Comparison of ENCODE assay signal across 8 mouse cellular contexts in genomic region chr10:43175156-43175601, GRCm38 (mm10). TPM values are rescaled to one million over a fixed set of nuclear protein-coding genes. Genes with fewer than 3 reads are reported as not detected.
A peak's percentile ranks its signal among the peaks of the same experiment; 100 is the strongest.
DNase-seq lines count a peak whose midpoint lies in the region; ATAC-seq lines count a peak whose summit lies in the region.

No protein-coding gene starts in this region.

- under 1% methylated on average over 18 of the region's 18 CpGs for whole genome bisulfite sequencing in forebrain, embryonic 10.5 days
- WGBS in intestine, embryonic 16.5 days, result 1% methylated on average over 18 of the region's 18 CpGs
- WGBS in neural tube, embryonic 12.5 days, result under 1% methylated on average over 18 of the region's 18 CpGs

- peak; percentile 13 to 36 for DNase-seq in kidney, postnatal 4 days
- DNase-seq in kidney, adult 18-20 months, result no peak
- DNase-seq in adrenal gland, postnatal 36 days, result peak; percentile 29 to 31
- no peak for DNase-seq in forebrain, embryonic 10.5 days (ENCODE audit: extremely low spot score, low spot score)
- no peak for DNase-seq in thymus, postnatal 36 days

- ATAC-seq in intestine, embryonic 16.5 days, result 0 out of 2 replicates have a peak, but pooled peaks have one; percentile 9
- peak; percentile 42 for ATAC-seq in neural tube, embryonic 12.5 days (ENCODE audit: low FRiP score, low read depth)
- ATAC-seq in erythroid progenitor cell, adult 5-6 weeks (replicated peaks; ENCODE audit: low FRiP score, poor library complexity, severe bottlenecking), result no peak

- peaks cover 52% of the 10 kb centered on the region for H3K4me1 ChIP-seq in forebrain, embryonic 10.5 days
- peaks cover 8% of the 10 kb centered on the region for H3K4me1 ChIP-seq in intestine, embryonic 16.5 days (ENCODE audit: control insufficient read depth, insufficient read depth, low read length)
- peaks cover 27% of the 10 kb centered on the region; the same call in 1 of the 2 replicates for H3K4me1 ChIP-seq in neural tube, embryonic 12.5 days

- H3K27me3 ChIP-seq in forebrain, embryonic 10.5 days (ENCODE audit: poor library complexity, severe bottlenecking), result peaks cover 87% of the 10 kb centered on the region
- peaks cover 29% of the 10 kb centered on the region for H3K27me3 ChIP-seq in intestine, embryonic 16.5 days (replicated peaks; ENCODE audit: control insufficient read depth, insufficient read depth, low read length)
- H3K27me3 ChIP-seq in neural tube, embryonic 12.5 days (replicated peaks), result peaks cover 15% of the 10 kb centered on the region; the same call in 1 of the 2 replicates

- H3K4me2 ChIP-seq in intestine, embryonic 16.5 days (ENCODE audit: low read depth, low read length), result peak overlapping the region; percentile 96
- H3K4me2 ChIP-seq in neural tube, embryonic 12.5 days (replicated peaks), result peak overlapping the region; percentile 90

- peak overlapping the region; percentile 93 for H3K27ac ChIP-seq in forebrain, embryonic 10.5 days
- no peak overlapping the region for H3K27ac ChIP-seq in intestine, embryonic 16.5 days (ENCODE audit: low read length)
- H3K27ac ChIP-seq in neural tube, embryonic 12.5 days, result peak overlapping the region; percentile 86

- no peaks in the 10 kb centered on the region for H3K36me3 ChIP-seq in forebrain, embryonic 10.5 days (replicated peaks)
- no peaks in the 10 kb centered on the region for H3K36me3 ChIP-seq in intestine, embryonic 16.5 days (ENCODE audit: control insufficient read depth, insufficient read depth, low read length)
- H3K36me3 ChIP-seq in neural tube, embryonic 12.5 days, result no peaks in the 10 kb centered on the region

- peak overlapping the region; percentile 94 for H3K4me3 ChIP-seq in forebrain, embryonic 10.5 days
- H3K4me3 ChIP-seq in intestine, embryonic 16.5 days (ENCODE audit: low read length), result peak overlapping the region; percentile 78
- peak overlapping the region; percentile 85 for H3K4me3 ChIP-seq in neural tube, embryonic 12.5 days

- peak overlapping the region; percentile 73 for H3K9ac ChIP-seq in intestine, embryonic 16.5 days (ENCODE audit: low read depth, low read length)
- H3K9ac ChIP-seq in neural tube, embryonic 12.5 days, result peak overlapping the region; percentile 94

- no peaks in the 10 kb centered on the region for H3K9me3 ChIP-seq in forebrain, embryonic 10.5 days
- H3K9me3 ChIP-seq in intestine, embryonic 16.5 days (ENCODE audit: control insufficient read depth, low read length), result no peaks in the 10 kb centered on the region
- no peaks in the 10 kb centered on the region for H3K9me3 ChIP-seq in neural tube, embryonic 12.5 days

RNA-seq across cellular contexts. Expression of gene 9030612E09Rik, which starts 0.7 kb away (rescaled TPM):
- under 1 TPM; 0.30 to 0.33 TPM for total RNA-seq in adrenal gland, postnatal 36 days (2021)
- polyA plus RNA-seq in forebrain, embryonic 10.5 days (2016; fragmentation: Nextera tagmentation; extraction: Ambion mirVana), result 1.0 and 1.1 TPM in 2 replicates
- polyA plus RNA-seq in intestine, embryonic 16.5 days (2015; fragmentation: Nextera tagmentation; extraction: Ambion mirVana), result 0.23 and 0.24 TPM in 2 replicates
- 1.9 and 2.5 TPM in 2 replicates for polyA plus RNA-seq in neural tube, embryonic 12.5 days (2016; fragmentation: Nextera tagmentation; extraction: Ambion mirVana)
- total RNA-seq in erythroid progenitor cell, adult 5-6 weeks (2015; ENCODE audit: low replicate concordance), result not detected in 2 replicates
- not detected in 2 replicates for total RNA-seq in erythroid progenitor cell, adult 5-6 weeks (2017; ENCODE audit: low replicate concordance)

RNA-seq across cellular contexts. Expression of gene Sobp, which starts 0.8 kb away (rescaled TPM):
- 1 to 10 TPM; 4.6 to 6.2 TPM for total RNA-seq in adrenal gland, postnatal 36 days (2021)
- polyA plus RNA-seq in forebrain, embryonic 10.5 days (2016; fragmentation: Nextera tagmentation; extraction: Ambion mirVana), result 1.8 and 2.0 TPM in 2 replicates
- polyA plus RNA-seq in intestine, embryonic 16.5 days (2015; fragmentation: Nextera tagmentation; extraction: Ambion mirVana), result 0.46 and 0.55 TPM in 2 replicates
- polyA plus RNA-seq in neural tube, embryonic 12.5 days (2016; fragmentation: Nextera tagmentation; extraction: Ambion mirVana), result 6.1 and 7.5 TPM in 2 replicates
- total RNA-seq in erythroid progenitor cell, adult 5-6 weeks (2015; ENCODE audit: low replicate concordance), result not detected in 2 replicates
- total RNA-seq in erythroid progenitor cell, adult 5-6 weeks (2017; ENCODE audit: low replicate concordance), result not detected in 2 replicates

RNA-seq across cellular contexts. Expression of gene Pdss2, which starts 46.1 kb away (rescaled TPM):
- total RNA-seq in adrenal gland, postnatal 36 days (2021), result 10 to 100 TPM; 17.2 to 19.6 TPM
- polyA plus RNA-seq in forebrain, embryonic 10.5 days (2016; fragmentation: Nextera tagmentation; extraction: Ambion mirVana), result 17.1 and 17.2 TPM in 2 replicates
- polyA plus RNA-seq in intestine, embryonic 16.5 days (2015; fragmentation: Nextera tagmentation; extraction: Ambion mirVana), result 14.9 and 16.5 TPM in 2 replicates
- polyA plus RNA-seq in neural tube, embryonic 12.5 days (2016; fragmentation: Nextera tagmentation; extraction: Ambion mirVana), result 13.6 and 13.9 TPM in 2 replicates
- 0.72 TPM in 1 of 2 replicates, not detected in the other for total RNA-seq in erythroid progenitor cell, adult 5-6 weeks (2015; ENCODE audit: low replicate concordance)
- total RNA-seq in erythroid progenitor cell, adult 5-6 weeks (2017; ENCODE audit: low replicate concordance), result 1.7 and 6.1 TPM in 2 replicates

Comparison
In these comparisons a context has a peak if more than half of its experiments do, and no peak if none do; other contexts are left out.
1. DNase-seq: peak in kidney, postnatal 4 days (2 of 2) and adrenal gland, postnatal 36 days (2 of 2); none in kidney, adult 18-20 months (single experiment), forebrain, embryonic 10.5 days (single experiment) and thymus, postnatal 36 days (0 of 2).
2. Peak in every context shown above with its lines, with median percentiles within 50 percentile points of each other: H3K4me3 ChIP-seq.